Mouse (Mus musculus): ENCODE results near the gene Fads6. TPM values are rescaled to one million over a fixed set of nuclear protein-coding genes. Genes with fewer than 3 reads are reported as not detected.

The Fads6 gene
- total and polyA plus RNA-seq, 3 experiments: 0.30 to 8.5 (median 0.63) TPM

- Histone ChIP-seq H3K36me3 (replicated peaks in 1 of 2; ENCODE audit: control insufficient read depth in 1 of 2, insufficient read depth in 1 of 2, low read length in 1 of 2) (peaks cover 15 to 33% of the 10 kb centered on the region in 2 experiments), H3K9me3 (replicated peaks; ENCODE audit: low read length) (no peaks in the 10 kb centered on the region), H3K4me1 (ENCODE audit: control insufficient read depth in 1 of 2, insufficient read depth in 2 of 2) (peaks cover 33 to 63% of the 10 kb centered on the region in 2 experiments), H3K27me3 (replicated peaks) (no peaks in the 10 kb centered on the region), H3K27ac (ENCODE audit: insufficient read depth, low read depth) (peak overlapping the region; percentile 63), H3K4me2 (ENCODE audit: insufficient read depth, low read depth, poor library complexity, severe bottlenecking) (peak overlapping the region; percentile 89), H3K79me2 (replicated peaks; ENCODE audit: control insufficient read depth, extremely low read depth, insufficient read depth, poor library complexity, severe bottlenecking) (0 out of 2 replicates have a peak, but pooled peaks cover 9% of the 10 kb centered on the region), H3K9ac (ENCODE audit: insufficient read depth, low read depth) (peak overlapping the region; percentile 79), H3K4me3 (replicated peaks in 1 of 3; ENCODE audit: low read depth in 2 of 3, low read length in 2 of 3, poor library complexity in 1 of 3) (peak overlapping the region; percentile 71 to 92 (median 81))
- 0 out of 2 replicates have a peak, but pooled peaks have one; percentile 3 for TF ChIP-seq KAT2A (IDR thresholded peaks at IDR 0.05; ENCODE audit: insufficient replicate concordance, low read length)
- peak; percentile 23; the same call in 1 of the 2 replicates for TF ChIP-seq MXI1 (IDR thresholded peaks at IDR 0.05; ENCODE audit: low read depth, low read length)
- no peak for TF ChIP-seq MEF2A (IDR thresholded peaks at IDR 0.05; ENCODE audit: borderline replicate concordance, low read depth, low read length)
- DNase-seq (ENCODE audit: extremely low read depth): no peak
- in situ Hi-C loops (cut with MboI; ENCODE audit: low pct_ligation_motif_present, low pct_unique_long_range_greater_than_20kb, low sequenced_read_pairs) (no loop called here), dilution Hi-C loops (cut with MboI; ENCODE audit: extremely low pct_ligation_motif_present, extremely low pct_unique_long_range_greater_than_20kb, low sequenced_read_pairs) (no loop called here)
These were observed 21.5 kb downstream of the Fads6 start for GRCm38 (mm10) chr11:115275954-115276353.

DNA sequence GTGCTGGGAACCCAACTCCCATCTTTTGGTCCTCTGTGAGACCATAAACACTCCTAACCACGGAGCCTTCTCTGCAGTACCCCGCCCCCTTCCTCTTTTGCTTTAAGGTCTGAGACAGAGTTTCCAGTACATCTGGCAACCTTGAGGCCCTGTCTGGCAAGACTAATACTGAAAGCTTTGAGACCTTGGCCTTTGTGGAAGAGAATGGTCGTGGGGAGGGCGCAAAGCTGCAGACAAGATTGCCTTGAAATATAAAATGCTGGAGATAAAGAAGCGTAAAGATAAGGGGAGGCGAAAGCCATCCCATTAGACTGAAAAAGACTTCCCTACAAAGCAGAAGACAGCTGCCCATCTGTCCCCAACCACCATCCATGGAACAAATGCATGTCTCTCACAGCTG is 22.0 kb downstream of the Fads6 start:
- Histone ChIP-seq H3K4me2 (ENCODE audit: insufficient read depth, low read depth, poor library complexity, severe bottlenecking) (peak overlapping the region; percentile 89), H3K9me3 (replicated peaks; ENCODE audit: low read length) (no peaks in the 10 kb centered on the region), H3K4me1 (ENCODE audit: control insufficient read depth in 1 of 2, insufficient read depth in 2 of 2) (peaks cover 33 to 63% of the 10 kb centered on the region in 2 experiments), H3K9ac (ENCODE audit: insufficient read depth, low read depth) (peak overlapping the region; percentile 79), H3K79me2 (replicated peaks; ENCODE audit: control insufficient read depth, extremely low read depth, insufficient read depth, poor library complexity, severe bottlenecking) (0 out of 2 replicates have a peak, but pooled peaks cover 9% of the 10 kb centered on the region), H3K4me3 (replicated peaks in 1 of 3; ENCODE audit: low read depth in 2 of 3, low read length in 2 of 3, poor library complexity in 1 of 3) (peak overlapping the region; percentile 71 to 92 (median 81)), H3K27me3 (replicated peaks) (no peaks in the 10 kb centered on the region), H3K36me3 (replicated peaks in 1 of 2; ENCODE audit: control insufficient read depth in 1 of 2, insufficient read depth in 1 of 2, low read length in 1 of 2) (peaks cover 20 to 37% of the 10 kb centered on the region in 2 experiments), H3K27ac (ENCODE audit: insufficient read depth, low read depth) (peak overlapping the region; percentile 63)
- in situ Hi-C loops (cut with MboI; ENCODE audit: low pct_ligation_motif_present, low pct_unique_long_range_greater_than_20kb, low sequenced_read_pairs) (no loop called here), dilution Hi-C loops (cut with MboI; ENCODE audit: extremely low pct_ligation_motif_present, extremely low pct_unique_long_range_greater_than_20kb, low sequenced_read_pairs) (no loop called here)
- DNase-seq (ENCODE audit: extremely low read depth): peak; percentile 89
- TF ChIP-seq USF2 (conservative IDR thresholded peaks at IDR 0.05; ENCODE audit: low read depth, low read length): no peak
- 0 out of 2 replicates have a peak, but pooled peaks have one; percentile 47 for TF ChIP-seq KAT2A (IDR thresholded peaks at IDR 0.05; ENCODE audit: insufficient replicate concordance, low read length)
- TF ChIP-seq SMC3 (IDR thresholded peaks at IDR 0.05; ENCODE audit: low read depth, low read length): peak; percentile 2; the same call in 1 of the 2 replicates
- peak; percentile 76 for TF ChIP-seq MXI1 (IDR thresholded peaks at IDR 0.05; ENCODE audit: low read depth, low read length)
- no peak for TF ChIP-seq POLR2AphosphoS2 (IDR thresholded peaks at IDR 0.05; ENCODE audit: low read depth, low read length)
- peak; percentile 91 for TF ChIP-seq CHD2 (IDR thresholded peaks at IDR 0.05; ENCODE audit: low read length)
- TF ChIP-seq RCOR1 (conservative IDR thresholded peaks at IDR 0.05; ENCODE audit: low read depth, low read length): peak; percentile 89; the same call in 1 of the 2 replicates
- peak; percentile 56; the same call in 1 of the 2 replicates for TF ChIP-seq ZMIZ1 (IDR thresholded peaks at IDR 0.05; ENCODE audit: low read depth, low read length)
- peak; percentile 41; the same call in 1 of the 2 replicates for TF ChIP-seq TBP (conservative IDR thresholded peaks at IDR 0.05; ENCODE audit: low read depth, low read length)
- peak; percentile 88 for TF ChIP-seq JUND (conservative IDR thresholded peaks at IDR 0.05; ENCODE audit: low read depth, low read length)
- peak; percentile 95 for TF ChIP-seq MAZ (IDR thresholded peaks at IDR 0.05; ENCODE audit: low read depth, low read length)
- peak; percentile 75; the same call in 1 of the 2 replicates for TF ChIP-seq MYC (IDR thresholded peaks at IDR 0.05; ENCODE audit: low read depth, low read length)
- peak; percentile 83 for TF ChIP-seq TCF12 (IDR thresholded peaks at IDR 0.05; ENCODE audit: low read depth, low read length)
- TF ChIP-seq GABPA (IDR thresholded peaks at IDR 0.05; ENCODE audit: insufficient replicate concordance, low read depth, low read length): no peak
- peak; percentile 47; the same call in 1 of the 2 replicates for TF ChIP-seq NELFE (IDR thresholded peaks at IDR 0.05; ENCODE audit: low read depth, low read length)
- TF ChIP-seq CTCF (conservative IDR thresholded peaks at IDR 0.05 in 1 of 2, IDR thresholded peaks at IDR 0.05 in 1 of 2; ENCODE audit: low read depth in 2 of 2, low read length in 2 of 2): 0 out of 4 replicates have a peak, but pooled peaks of 1 of the 2 experiments have one; percentile 5
- TF ChIP-seq CHD1 (IDR thresholded peaks at IDR 0.05; ENCODE audit: low read depth, low read length): peak; percentile 94
- 0 out of 2 replicates have a peak, but pooled peaks have one; percentile 34 for TF ChIP-seq NRF1 (IDR thresholded peaks at IDR 0.05; ENCODE audit: low read depth, low read length)
- peak; percentile 59 for TF ChIP-seq ELF1 (IDR thresholded peaks at IDR 0.05; ENCODE audit: low read depth, low read length)
- TF ChIP-seq ZNF384 (IDR thresholded peaks at IDR 0.05; ENCODE audit: low read depth, low read length): no peak
- TF ChIP-seq E2F4 (IDR thresholded peaks at IDR 0.05; ENCODE audit: insufficient replicate concordance, low read depth, low read length): no peak
- TF ChIP-seq BHLHE40 (IDR thresholded peaks at IDR 0.05; ENCODE audit: low read depth, low read length): peak; percentile 54
- peak; percentile 92 for TF ChIP-seq ETS1 (conservative IDR thresholded peaks at IDR 0.05; ENCODE audit: low read depth, low read length)
- TF ChIP-seq UBTF (IDR thresholded peaks at IDR 0.05; ENCODE audit: low read depth, low read length): peak; percentile 56; the same call in 1 of the 2 replicates
- no peak; the same call in 1 of the 2 replicates for TF ChIP-seq RAD21 (IDR thresholded peaks at IDR 0.05; ENCODE audit: low read depth, low read length)
- peak; percentile 64 for TF ChIP-seq HCFC1 (IDR thresholded peaks at IDR 0.05; ENCODE audit: low read depth, low read length)
- no peak for TF ChIP-seq ZKSCAN1 (IDR thresholded peaks at IDR 0.05; ENCODE audit: borderline replicate concordance, low read depth, low read length)
- TF ChIP-seq JUN (IDR thresholded peaks at IDR 0.05; ENCODE audit: insufficient read depth, low read depth, low read length): peak; percentile 89
- TF ChIP-seq MEF2A (IDR thresholded peaks at IDR 0.05; ENCODE audit: borderline replicate concordance, low read depth, low read length): peak; percentile 88
- TF ChIP-seq POLR2A (IDR thresholded peaks at IDR 0.05; ENCODE audit: low read depth, low read length): no peak
- TF ChIP-seq SIN3A (IDR thresholded peaks at IDR 0.05; ENCODE audit: low read length): peak; percentile 95
